Mouse (Mus musculus) bone marrow, adult 2 months (tissue): ENCODE measurements at regions not wholly inside any gene's neighbourhood (a gene's known extent, or its start where the extent isn't known, plus 50 kb on each side); places are given as distances from the start of the nearest gene placed in this dataset.

Experiments used
- H3K27ac ChIP-seq: fragments of 200-500 bp; 2 replicates; pipeline ENCODE4 v1.5.1; 2012; ENCODE audit warnings: low read depth, mild to moderate bottlenecking, control low read depth, inconsistent platforms, low read length; ENCODE audit not compliant: control insufficient read depth, poor library complexity, insufficient read depth
- H3K4me1 ChIP-seq: fragments of 200-500 bp; 2 replicates; pipeline ENCODE4 v1.6.1; 2011; ENCODE audit warnings: low read length; ENCODE audit not compliant: control insufficient read depth, insufficient read depth
- H3K4me3 ChIP-seq: fragments of 200-500 bp; replicated peaks from 2 replicates; pipeline ENCODE3; 2011; ENCODE audit warnings: mild to moderate bottlenecking, low read depth, low read length, control low read depth; ENCODE audit not compliant: control insufficient read depth
- CTCF ChIP-seq: fragments of 200-500 bp; IDR thresholded peaks from 2 replicates; pipeline ENCODE4 v1.5.1; 2011; ENCODE audit warnings: low read length, control low read depth; ENCODE audit not compliant: control insufficient read depth, insufficient read depth
- POLR2A ChIP-seq: fragments of 200-500 bp; IDR thresholded peaks from 2 replicates; pipeline ENCODE4 v1.6.1; 2011; ENCODE audit warnings: low read depth, mild to moderate bottlenecking, control low read depth, low read length, borderline replicate concordance; ENCODE audit not compliant: control insufficient read depth
- WGBS: fragments of 180-500 bp; shearing (Covaris S2); methylation state at CpG from one replicate; pipeline ENCODE4 v1.1.7; 2018; 5-methylcytosine and 5-hydroxymethylcytosine counted together

- 65% methylated on average over 4 of the region's 4 CpGs for WGBS
- H3K27ac ChIP-seq = peak overlapping the region; percentile 77
These were observed 96.9 kb upstream of the Zfp648 start for GRCm38 (mm10) chr1:154104006-154104600.

GRCm38 (mm10) chr1:154104779-154105178 lies 96.2 kb upstream of the Zfp648 start:
- 64% methylated on average over 1 of the region's 1 CpGs for WGBS
- Histone ChIP-seq H3K4me3 (no peak overlapping the region), H3K27ac (no peak overlapping the region), H3K4me1 (peaks cover 2% of the 10 kb centered on the region; the same call in 1 of the 2 replicates)
- TF ChIP-seq POLR2A = no peak
- TF ChIP-seq CTCF = no peak

More at GRCm38 (mm10) chr1:154104006-154104600, 96.9 kb upstream of the Zfp648 start:
- H3K4me1 ChIP-seq = peaks cover 2% of the 10 kb centered on the region; the same call in 1 of the 2 replicates
- H3K4me3 ChIP-seq = no peak overlapping the region
- TF ChIP-seq CTCF (no peak), POLR2A (no peak)

- H3K4me1 ChIP-seq = no peaks in the 10 kb centered on the region; the same call in 1 of the 2 replicates
- TF ChIP-seq POLR2A (no peak), CTCF (no peak)
- no peak overlapping the region for H3K27ac ChIP-seq
- H3K4me3 ChIP-seq = no peak overlapping the region
- 68% methylated on average over 3 of the region's 3 CpGs for WGBS
These were observed 88.5 kb upstream of the Zfp648 start for GRCm38 (mm10) chr1:154112500-154112899.

GRCm38 (mm10) chr1:154113291-154114050 lies 87.5 kb upstream of the Zfp648 start:
- Histone ChIP-seq H3K4me1 (peaks cover 2% of the 10 kb centered on the region), H3K4me3 (no peak overlapping the region), H3K27ac (no peak overlapping the region)
- 79% methylated on average over 12 of the region's 12 CpGs for WGBS
- TF ChIP-seq CTCF = no peak
- no peak for TF ChIP-seq POLR2A

- peaks cover 2% of the 10 kb centered on the region for H3K4me1 ChIP-seq
- H3K4me3 ChIP-seq = no peak overlapping the region
- 28% methylated on average over 7 of the region's 7 CpGs for WGBS
- TF ChIP-seq CTCF = no peak
- no peak for TF ChIP-seq POLR2A
- H3K27ac ChIP-seq = no peak overlapping the region
These were observed 84.7 kb upstream of the Zfp648 start for GRCm38 (mm10) chr1:154116188-154116710.

- Histone ChIP-seq H3K4me3 (no peak overlapping the region), H3K27ac (no peak overlapping the region), H3K4me1 (peaks cover 2% of the 10 kb centered on the region)
- no peak for TF ChIP-seq CTCF
- no peak for TF ChIP-seq POLR2A
- 36% methylated on average over 11 of the region's 11 CpGs for WGBS
These were observed 83.7 kb upstream of the Zfp648 start for GRCm38 (mm10) chr1:154117346-154117687.

GRCm38 (mm10) chr1:154117688-154118373 lies 83.2 kb upstream of the Zfp648 start:
- 3% methylated on average over 20 of the region's 20 CpGs for WGBS
- peak; percentile 58; the same call in 1 of the 2 replicates for TF ChIP-seq CTCF
- TF ChIP-seq POLR2A = no peak
- H3K27ac ChIP-seq = peak overlapping the region; percentile 34; the same call in 1 of the 2 replicates
- H3K4me3 ChIP-seq = no peak overlapping the region
- H3K4me1 ChIP-seq = peaks cover 2% of the 10 kb centered on the region

- TF ChIP-seq POLR2A = no peak
- TF ChIP-seq CTCF = peak; percentile 94
- H3K4me1 ChIP-seq = peaks cover 2% of the 10 kb centered on the region
- H3K4me3 ChIP-seq = no peak overlapping the region
- WGBS = 19% methylated on average over 10 of the region's 10 CpGs
- H3K27ac ChIP-seq = peak overlapping the region; percentile 34; the same call in 1 of the 2 replicates
These were observed 82.5 kb upstream of the Zfp648 start for GRCm38 (mm10) chr1:154118374-154119004.
